Comparison of ENCODE assay signal across 8 mouse cellular contexts in genomic region chr17:83350379-83351091, GRCm38 (mm10). TPM values are rescaled to one million over a fixed set of nuclear protein-coding genes. Genes with fewer than 3 reads are reported as not detected.
DNase-seq lines count a peak whose midpoint lies in the region; ATAC-seq lines count a peak whose summit lies in the region.

Gene Eml4, plus strand, starts transcription at chr17:83350931.

- peak; percentile 95 to 98 for DNase-seq in adrenal gland, adult (ENCODE audit: inconsistent age in 2 of 2, low spot score in 1 of 2)
- DNase-seq in embryo, embryonic 10.5 days (ENCODE audit: low spot score), result peak; percentile 94
- peak; percentile 93 for DNase-seq in gastrocnemius, postnatal 14 days
- peak; percentile 91 to 95 for DNase-seq in left cerebral cortex, postnatal 10 days (ENCODE audit: extremely low spot score in 1 of 2, low spot score in 2 of 2)
- peak; percentile 95 for DNase-seq in right cerebral cortex, postnatal 25 days
- DNase-seq in urinary bladder, postnatal 4 days (ENCODE audit: low spot score in 2 of 2), result peak; percentile 93 to 94

- intact Hi-C loops in gastrocnemius, postnatal 14 days (cut with DNase I; ENCODE audit: low total_unique reads), result no loop called here
- intact Hi-C loops in left cerebral cortex, postnatal 10 days (cut with DNase I), result loop anchor here (5.0 kb wide), 1 partner anchor 73 kb away; no protein-coding TSS in a partner anchor

- ATAC-seq in inflammation-experienced regulatory T-cells, adult 6 months, result peak; percentile 84
- ATAC-seq in megakaryocyte-erythroid progenitor cell, adult 5-6 weeks (replicated peaks; ENCODE audit: low FRiP score, low TSS enrichment, poor library complexity, severe bottlenecking), result peak; percentile 95

RNA-seq across cellular contexts. Expression of gene Eml4, which starts in this region (rescaled TPM):
- 1 to 10 TPM; 3.3 to 4.4 TPM for total RNA-seq in gastrocnemius, postnatal 14 days (2021)
- 10 to 100 TPM; 13.1 to 20.9 (median 19.4) TPM for polyA plus RNA-seq in inflammation-experienced regulatory T-cells, adult 6 months (2017; shearing (Covaris generic))
- total RNA-seq in left cerebral cortex, postnatal 10 days (2021), result 10 to 100 TPM; 24.4 to 30.2 TPM
- 7.1 and 10.3 TPM in 2 replicates for total RNA-seq in megakaryocyte-erythroid progenitor cell, adult 5-6 weeks (2014; fragmentation: Nextera tagmentation)
- total RNA-seq in megakaryocyte-erythroid progenitor cell, adult 5-6 weeks (2017), result 22.6 and 26.0 TPM in 2 replicates

Comparison
In these comparisons a context has a peak if more than half of its experiments do, and no peak if none do; other contexts are left out.
1. Peak in every context shown above with its lines: DNase-seq and ATAC-seq.